Mouse (Mus musculus): ENCODE data around the gene Celf2. TPM values are rescaled to one million over a fixed set of nuclear protein-coding genes. Genes with fewer than 3 reads are reported as not detected.

The Celf2 gene
- polyA plus RNA-seq, 1 experiment from 2014 or later = 57.8 TPM

DNA sequence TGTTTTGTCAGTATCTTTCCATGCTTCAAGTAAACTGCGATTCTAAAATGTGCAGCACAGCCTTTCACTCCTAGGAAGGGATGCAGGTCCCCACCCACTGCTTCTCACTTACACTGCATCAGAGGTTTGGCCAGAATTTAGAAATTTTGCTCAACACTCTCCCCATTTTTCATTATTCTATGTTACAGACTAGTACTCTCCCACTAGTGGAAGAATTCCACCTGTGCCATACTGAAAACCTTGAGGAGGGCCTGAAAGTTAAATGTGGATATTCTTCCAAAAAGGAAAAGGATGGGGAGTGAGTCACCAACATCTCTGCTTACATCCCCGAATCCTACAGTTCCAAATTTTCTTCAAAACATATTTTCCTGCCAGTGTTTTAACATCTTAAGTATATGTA, 276.0 kb downstream of the Celf2 start:
- Histone ChIP-seq H3K4me2 (no peak overlapping the region), H3K27ac (replicated peaks) (no peak overlapping the region), H3K4me3 (no peak overlapping the region), H3K4me1 (no peaks in the 10 kb centered on the region), H3K36me3 (no peaks in the 10 kb centered on the region), H3K9me3 (no peaks in the 10 kb centered on the region), H3K9ac (no peak overlapping the region), H3K27me3 (replicated peaks) (no peaks in the 10 kb centered on the region)
- 73% methylated on average over 2 of the region's 2 CpGs for WGBS
- ATAC-seq (ENCODE audit: extremely low read depth, insufficient number of reproducible peaks, low FRiP score, low TSS enrichment) = no peak

DNA sequence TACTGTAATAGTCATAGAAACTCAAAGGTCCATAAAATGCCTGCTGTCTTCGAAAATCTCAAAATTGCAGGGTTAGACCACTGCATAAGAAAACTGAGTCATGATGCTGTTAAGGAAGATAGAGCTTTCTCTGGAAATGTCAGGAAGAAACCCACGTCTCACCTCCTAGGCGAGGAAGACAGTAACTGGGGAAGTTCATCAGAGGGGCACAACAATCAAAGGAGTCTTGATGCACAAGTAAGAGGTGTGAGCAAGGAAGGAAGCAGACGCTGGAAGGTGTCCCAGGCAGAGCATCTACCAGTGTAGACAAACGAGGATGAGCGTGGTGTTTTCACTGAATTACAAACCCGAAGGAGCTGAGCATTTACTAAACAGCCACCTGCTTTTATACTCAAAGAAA, 282.6 kb downstream of the Celf2 start:
- Histone ChIP-seq H3K9ac (no peak overlapping the region), H3K27ac (replicated peaks) (no peak overlapping the region), H3K27me3 (replicated peaks) (no peaks in the 10 kb centered on the region), H3K9me3 (no peaks in the 10 kb centered on the region), H3K36me3 (no peaks in the 10 kb centered on the region), H3K4me1 (peaks cover 8% of the 10 kb centered on the region), H3K4me3 (no peak overlapping the region), H3K4me2 (no peak overlapping the region)
- ATAC-seq (ENCODE audit: extremely low read depth, insufficient number of reproducible peaks, low FRiP score, low TSS enrichment) = no peak
- 77% methylated on average over 7 of the region's 7 CpGs for WGBS

DNA sequence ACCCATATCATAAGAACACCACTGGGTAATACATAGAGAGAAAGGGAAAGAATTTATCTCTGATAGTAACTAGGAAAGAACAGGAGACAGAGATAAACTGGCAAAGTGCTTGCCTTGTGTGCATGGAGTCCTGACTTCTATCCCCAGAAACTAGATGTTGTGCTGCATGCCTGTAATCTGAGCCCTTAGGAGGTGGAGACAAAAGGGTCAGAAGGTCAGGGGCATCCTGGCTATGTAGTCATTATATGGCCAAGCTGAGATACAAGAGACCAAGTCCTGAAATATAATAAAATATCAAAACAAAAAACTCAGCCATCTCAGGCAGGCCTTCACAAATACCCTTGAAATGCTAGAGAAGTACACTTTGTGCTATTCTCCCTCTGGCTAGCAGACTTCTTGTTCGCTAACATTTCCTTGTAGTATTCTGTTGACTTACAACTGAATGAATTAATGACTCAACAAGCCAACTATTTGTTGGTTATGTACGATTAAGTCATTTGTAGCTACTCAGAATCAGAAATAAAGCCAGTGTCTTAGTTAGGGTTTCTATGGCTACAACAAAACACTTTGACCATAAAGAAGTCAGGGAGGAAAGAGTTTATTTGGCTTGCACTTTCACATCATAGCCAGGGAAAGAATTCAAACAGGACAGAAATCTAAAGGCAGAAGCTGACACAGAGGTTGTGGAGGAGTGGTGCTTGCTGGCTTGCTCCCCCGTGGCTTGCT, 284.9 kb downstream of the Celf2 start:
- ATAC-seq (ENCODE audit: extremely low read depth, insufficient number of reproducible peaks, low FRiP score, low TSS enrichment) = no peak
- peaks cover 8% of the 10 kb centered on the region for H3K4me1 ChIP-seq
- no peak overlapping the region for H3K4me2 ChIP-seq
- no peaks in the 10 kb centered on the region for H3K27me3 ChIP-seq (replicated peaks)
- 67% methylated on average over 3 of the region's 3 CpGs for WGBS
- no peak overlapping the region for H3K27ac ChIP-seq (replicated peaks)
- H3K9ac ChIP-seq = no peak overlapping the region
- H3K9me3 ChIP-seq = no peaks in the 10 kb centered on the region
- H3K4me3 ChIP-seq = no peak overlapping the region
- H3K36me3 ChIP-seq = no peaks in the 10 kb centered on the region

DNA sequence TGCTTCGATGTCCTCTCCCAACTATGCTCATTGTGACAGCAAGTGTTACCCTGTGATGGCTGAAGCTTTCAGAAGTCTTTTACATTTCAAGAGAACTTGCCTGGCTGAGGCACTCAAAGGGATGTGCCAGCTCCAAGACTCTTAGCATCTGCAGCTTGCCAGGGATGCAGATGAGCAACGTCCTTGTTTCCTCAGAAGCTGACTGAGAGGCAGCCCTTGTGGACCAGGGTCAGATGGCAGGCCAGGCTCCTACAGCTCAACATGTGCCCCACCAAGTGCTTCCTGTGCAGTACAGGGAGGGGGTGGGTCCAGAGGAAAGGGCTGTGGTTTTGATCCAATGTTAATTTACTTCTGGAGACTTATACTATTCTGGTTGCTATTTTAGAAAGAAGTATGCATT, 285.8 kb downstream of the Celf2 start:
- Histone ChIP-seq H3K9ac (no peak overlapping the region), H3K4me1 (peaks cover 8% of the 10 kb centered on the region), H3K4me2 (no peak overlapping the region), H3K9me3 (no peaks in the 10 kb centered on the region), H3K36me3 (no peaks in the 10 kb centered on the region), H3K27me3 (replicated peaks) (no peaks in the 10 kb centered on the region), H3K27ac (replicated peaks) (no peak overlapping the region), H3K4me3 (no peak overlapping the region)
- no peak for ATAC-seq (ENCODE audit: extremely low read depth, insufficient number of reproducible peaks, low FRiP score, low TSS enrichment)
- WGBS = 59% methylated on average over 2 of the region's 2 CpGs

DNA sequence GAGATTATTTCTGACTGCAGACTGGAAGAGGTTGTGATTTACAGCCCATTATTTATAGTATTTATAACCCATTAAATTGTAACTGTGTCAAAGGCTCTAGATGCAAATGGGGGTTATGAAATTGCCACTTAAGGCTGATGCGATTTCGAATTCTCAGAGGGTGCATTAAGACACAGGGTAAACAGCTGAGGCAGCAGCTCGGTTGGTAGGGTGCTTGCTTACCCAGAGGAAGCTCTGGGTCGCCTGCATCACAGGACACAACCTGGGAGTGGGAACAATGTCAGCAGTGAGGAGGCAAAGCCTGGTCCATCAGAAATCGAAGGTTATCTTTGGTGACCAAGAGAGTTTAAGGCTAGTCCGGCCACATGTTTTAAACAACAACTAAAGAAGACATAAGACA, 286.5 kb downstream of the Celf2 start:
- no peak overlapping the region for H3K4me2 ChIP-seq
- H3K36me3 ChIP-seq = no peaks in the 10 kb centered on the region
- H3K27me3 ChIP-seq (replicated peaks) = no peaks in the 10 kb centered on the region
- 71% methylated on average over 6 of the region's 6 CpGs for WGBS
- peaks cover 8% of the 10 kb centered on the region for H3K4me1 ChIP-seq
- H3K9me3 ChIP-seq = no peaks in the 10 kb centered on the region
- no peak overlapping the region for H3K27ac ChIP-seq (replicated peaks)
- ATAC-seq (ENCODE audit: extremely low read depth, insufficient number of reproducible peaks, low FRiP score, low TSS enrichment) = no peak
- H3K4me3 ChIP-seq = no peak overlapping the region
- no peak overlapping the region for H3K9ac ChIP-seq

DNA sequence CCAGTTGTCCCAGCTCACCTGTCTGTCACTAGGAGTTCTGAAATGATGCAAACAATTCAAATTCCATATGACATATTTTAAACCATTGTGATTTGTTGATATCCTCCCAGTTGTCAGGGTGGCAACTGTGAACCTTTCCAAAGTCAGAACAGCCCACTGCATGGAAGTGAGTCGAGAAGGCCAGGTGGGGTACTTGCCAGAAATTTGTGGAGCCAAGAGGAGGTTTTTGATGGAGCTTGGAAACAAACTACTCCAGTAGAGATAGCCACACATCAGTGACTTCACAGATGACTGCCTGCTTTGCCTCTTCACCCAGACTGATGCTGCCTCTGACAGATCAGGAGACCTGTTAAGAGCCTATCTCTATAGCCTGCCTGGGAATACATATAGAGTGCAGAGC, 287.5 kb downstream of the Celf2 start:
- H3K27me3 ChIP-seq (replicated peaks) = no peaks in the 10 kb centered on the region
- H3K4me3 ChIP-seq = no peak overlapping the region
- H3K36me3 ChIP-seq = no peaks in the 10 kb centered on the region
- H3K27ac ChIP-seq (replicated peaks) = no peak overlapping the region
- no peaks in the 10 kb centered on the region for H3K9me3 ChIP-seq
- peaks cover 8% of the 10 kb centered on the region for H3K4me1 ChIP-seq
- H3K4me2 ChIP-seq = no peak overlapping the region
- 70% methylated on average over 1 of the region's 1 CpGs for WGBS
- H3K9ac ChIP-seq = no peak overlapping the region
- ATAC-seq (ENCODE audit: extremely low read depth, insufficient number of reproducible peaks, low FRiP score, low TSS enrichment) = no peak

DNA sequence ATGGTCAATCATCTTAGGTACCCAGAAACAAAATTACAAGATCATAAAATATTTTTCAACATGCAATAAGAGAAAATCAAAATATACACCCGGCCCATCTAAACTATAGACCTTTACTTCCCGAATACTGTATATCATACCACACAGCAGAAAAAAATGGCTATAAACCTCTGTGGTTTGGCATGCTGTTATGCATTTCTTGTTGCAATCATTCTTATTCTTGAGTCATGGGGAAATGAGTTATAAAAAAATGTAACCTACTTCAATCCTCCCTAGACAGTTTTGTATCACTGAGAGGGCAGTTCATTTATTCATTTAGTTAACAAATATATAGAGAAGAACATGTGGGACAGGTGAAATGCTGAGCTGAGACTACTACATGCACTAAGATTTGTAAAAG, 291.3 kb downstream of the Celf2 start:
- 0 out of 2 replicates have a peak, but pooled peaks cover 3% of the 10 kb centered on the region for H3K9me3 ChIP-seq
- H3K27me3 ChIP-seq (replicated peaks) = no peaks in the 10 kb centered on the region
- no peak overlapping the region for H3K27ac ChIP-seq (replicated peaks)
- no peaks in the 10 kb centered on the region for H3K36me3 ChIP-seq
- 81% methylated on average over 2 of the region's 2 CpGs for WGBS
- H3K9ac ChIP-seq = no peak overlapping the region
- no peak overlapping the region for H3K4me2 ChIP-seq
- ATAC-seq (ENCODE audit: extremely low read depth, insufficient number of reproducible peaks, low FRiP score, low TSS enrichment) = no peak
- no peaks in the 10 kb centered on the region for H3K4me1 ChIP-seq
- H3K4me3 ChIP-seq = no peak overlapping the region

DNA sequence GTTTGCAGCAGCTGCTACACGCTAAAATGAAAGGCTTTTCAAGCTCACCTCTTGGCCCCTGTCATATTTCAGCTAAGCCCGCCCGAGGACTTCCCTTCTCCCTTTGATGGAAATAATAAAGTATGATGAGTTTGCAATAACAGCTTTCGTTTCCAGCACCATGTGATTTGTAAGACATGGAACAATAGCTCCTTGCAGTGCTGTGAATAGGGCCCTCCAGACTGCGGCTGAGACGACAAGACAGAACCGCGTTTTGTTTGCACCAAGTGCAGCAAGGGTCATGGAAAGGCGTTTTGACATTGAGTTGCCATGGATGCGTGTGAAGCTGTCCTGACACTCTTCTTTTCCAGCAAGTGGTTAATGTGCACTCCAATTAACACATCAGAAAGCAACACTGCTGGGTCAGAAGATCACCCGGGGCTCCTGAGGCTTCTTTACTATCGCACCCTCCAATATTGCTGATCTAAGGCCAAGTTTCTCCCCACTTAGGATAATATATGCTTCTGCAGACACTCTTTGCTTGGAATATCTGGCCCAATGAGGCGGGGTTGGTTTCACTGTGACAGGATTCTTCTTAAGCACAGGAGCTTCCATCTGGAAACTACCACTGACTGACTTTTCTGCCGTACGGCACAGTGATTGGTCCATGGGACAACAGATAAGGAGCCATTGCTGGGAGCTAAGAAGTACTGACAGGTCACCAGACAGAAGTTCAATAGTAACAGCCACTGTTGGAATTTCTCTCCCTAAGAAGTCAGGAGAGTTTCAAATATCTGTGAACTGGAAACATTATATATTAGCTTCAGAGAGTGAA, 301.5 kb downstream of the Celf2 start:
- Histone ChIP-seq H3K9me3 (no peaks in the 10 kb centered on the region), H3K27me3 (replicated peaks) (no peaks in the 10 kb centered on the region), H3K9ac (no peak overlapping the region), H3K4me2 (no peak overlapping the region), H3K4me1 (no peaks in the 10 kb centered on the region), H3K27ac (replicated peaks) (no peak overlapping the region), H3K4me3 (no peak overlapping the region), H3K36me3 (no peaks in the 10 kb centered on the region)
- ATAC-seq (ENCODE audit: extremely low read depth, insufficient number of reproducible peaks, low FRiP score, low TSS enrichment) = no peak
- 64% methylated on average over 15 of the region's 15 CpGs for WGBS

DNA sequence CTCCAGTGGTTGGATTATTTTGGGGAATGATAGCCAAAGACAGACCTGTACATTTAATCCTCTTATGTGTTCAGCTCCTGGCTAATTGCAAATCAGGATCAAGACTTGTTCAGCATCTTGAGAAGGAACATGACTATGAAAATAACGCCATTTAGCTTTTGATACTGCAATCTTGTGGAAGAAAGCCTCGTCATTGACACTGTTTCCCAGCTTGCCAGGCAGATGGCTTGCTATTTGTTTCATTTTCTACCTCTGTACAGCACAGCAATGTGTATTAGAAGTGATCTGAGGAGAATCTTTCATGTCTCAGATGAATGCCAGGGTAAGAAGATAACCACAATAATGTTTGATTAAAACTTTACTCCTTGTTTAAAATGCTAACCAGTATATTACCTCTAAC, 315.9 kb downstream of the Celf2 start:
- Histone ChIP-seq H3K4me3 (no peak overlapping the region), H3K4me1 (no peaks in the 10 kb centered on the region), H3K4me2 (no peak overlapping the region), H3K27me3 (replicated peaks) (no peaks in the 10 kb centered on the region), H3K36me3 (no peaks in the 10 kb centered on the region), H3K27ac (replicated peaks) (no peak overlapping the region), H3K9me3 (no peaks in the 10 kb centered on the region), H3K9ac (no peak overlapping the region)
- 56% methylated on average over 2 of the region's 2 CpGs for WGBS
- no peak for ATAC-seq (ENCODE audit: extremely low read depth, insufficient number of reproducible peaks, low FRiP score, low TSS enrichment)

DNA sequence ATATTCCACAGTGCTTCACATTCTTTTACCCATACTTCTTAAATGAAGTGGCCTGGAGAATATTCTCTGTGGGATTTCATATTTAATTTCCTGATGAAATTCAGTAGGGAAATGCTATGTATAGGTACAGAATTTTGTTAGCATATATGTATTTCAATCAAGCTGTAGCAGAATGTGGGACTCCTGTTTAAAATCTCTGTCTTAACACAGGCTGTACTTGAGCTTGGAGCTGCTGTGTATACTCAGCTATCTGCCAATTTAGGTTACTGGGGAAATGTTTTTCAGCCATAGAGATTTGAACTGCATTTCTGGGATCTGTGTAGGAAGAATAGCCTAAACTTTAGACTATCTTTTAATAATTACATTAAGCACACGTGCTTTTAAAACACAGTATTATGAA, 330.2 kb downstream of the Celf2 start:
- Histone ChIP-seq H3K4me1 (no peaks in the 10 kb centered on the region), H3K9ac (no peak overlapping the region), H3K36me3 (no peaks in the 10 kb centered on the region), H3K27ac (replicated peaks) (no peak overlapping the region), H3K4me3 (no peak overlapping the region), H3K4me2 (no peak overlapping the region), H3K9me3 (no peaks in the 10 kb centered on the region), H3K27me3 (replicated peaks) (no peaks in the 10 kb centered on the region)
- no peak for ATAC-seq (ENCODE audit: extremely low read depth, insufficient number of reproducible peaks, low FRiP score, low TSS enrichment)
- WGBS = 62% methylated on average over 1 of the region's 1 CpGs

DNA sequence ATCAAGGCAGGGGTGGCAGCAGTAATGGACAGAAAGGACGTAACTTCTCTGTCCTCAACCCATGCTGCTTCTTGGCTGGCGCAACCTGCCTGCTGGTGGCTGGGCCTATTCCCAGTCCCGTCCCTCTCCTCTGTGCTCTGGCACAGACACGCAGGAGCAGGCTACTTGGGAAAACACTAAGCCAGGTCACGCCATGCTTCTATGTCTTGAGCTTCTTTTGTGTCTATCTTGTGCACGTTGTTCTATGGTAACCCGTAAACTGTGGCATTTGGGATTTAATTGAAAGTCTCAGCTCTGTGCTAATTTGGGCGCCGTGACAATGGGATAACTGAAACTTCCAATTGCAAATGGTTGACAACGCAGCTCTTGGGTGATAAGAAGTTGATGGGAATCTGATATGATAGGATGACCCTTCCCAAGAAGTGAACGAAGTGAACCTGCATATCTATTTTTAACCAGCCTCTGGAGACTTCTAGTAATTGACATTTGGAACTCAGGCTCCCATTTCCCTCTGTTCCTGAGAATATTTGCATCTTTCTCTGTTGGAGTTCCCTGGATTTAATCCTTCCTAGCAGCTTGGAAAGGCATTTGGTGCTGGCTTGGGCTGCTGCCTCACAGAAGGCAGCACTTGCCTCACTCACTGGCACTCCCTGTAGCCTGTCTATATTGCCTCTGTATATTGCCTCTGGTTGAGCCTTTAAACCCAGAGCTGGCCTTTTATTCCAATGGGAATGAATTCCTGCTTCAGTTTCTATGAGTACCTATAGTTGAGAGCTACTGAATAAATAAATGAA, 335.9 kb downstream of the Celf2 start:
- H3K4me1 ChIP-seq = no peaks in the 10 kb centered on the region
- WGBS = 65% methylated on average over 11 of the region's 11 CpGs
- H3K27ac ChIP-seq (replicated peaks) = no peak overlapping the region
- no peak overlapping the region for H3K4me2 ChIP-seq
- H3K4me3 ChIP-seq = no peak overlapping the region
- no peak overlapping the region for H3K9ac ChIP-seq
- no peak for ATAC-seq (ENCODE audit: extremely low read depth, insufficient number of reproducible peaks, low FRiP score, low TSS enrichment)
- no peaks in the 10 kb centered on the region for H3K27me3 ChIP-seq (replicated peaks)
- no peaks in the 10 kb centered on the region for H3K36me3 ChIP-seq
- no peaks in the 10 kb centered on the region for H3K9me3 ChIP-seq
